Mouse (Mus musculus): ENCODE data around the gene Lamc2.

Lamc2 gene

GRCm38 (mm10) chr1:153180160-153180559 lies 6.1 kb downstream of the Lamc2 start:
- no peak for DNase-seq (ENCODE audit: low spot score in 2 of 2)

GRCm38 (mm10) chr1:153174801-153175200 lies 11.4 kb downstream of the Lamc2 start:
- DNase-seq (ENCODE audit: low spot score in 2 of 2) = no peak

GRCm38 (mm10) chr1:153173276-153173675 lies 13.0 kb downstream of the Lamc2 start:
- no peak for DNase-seq (ENCODE audit: low spot score in 2 of 2)

- DNase-seq (ENCODE audit: low spot score in 2 of 2) = no peak
These were observed 13.9 kb downstream of the Lamc2 start for GRCm38 (mm10) chr1:153172291-153172731.

GRCm38 (mm10) chr1:153171011-153171410 lies 15.2 kb downstream of the Lamc2 start:
- no peak for DNase-seq (ENCODE audit: low spot score in 2 of 2)

- no peak for DNase-seq (ENCODE audit: low spot score in 2 of 2)
These were observed 18.0 kb downstream of the Lamc2 start for GRCm38 (mm10) chr1:153168293-153168692.

GRCm38 (mm10) chr1:153163831-153164230 lies 22.4 kb downstream of the Lamc2 start:
- DNase-seq (ENCODE audit: low spot score in 2 of 2) = no peak

GRCm38 (mm10) chr1:153159137-153159536 lies 27.1 kb downstream of the Lamc2 start:
- DNase-seq (ENCODE audit: low spot score in 2 of 2) = no peak

- no peak for DNase-seq (ENCODE audit: low spot score in 2 of 2)
These were observed 29.1 kb downstream of the Lamc2 start for GRCm38 (mm10) chr1:153157021-153157623.

GRCm38 (mm10) chr1:153155364-153155763 lies 30.9 kb downstream of the Lamc2 start:
- DNase-seq (ENCODE audit: low spot score in 2 of 2) = no peak

GRCm38 (mm10) chr1:153153619-153154137 lies 32.6 kb downstream of the Lamc2 start:
- DNase-seq (ENCODE audit: low spot score in 2 of 2) = no peak

- no peak for DNase-seq (ENCODE audit: low spot score in 2 of 2)
These were observed 33.7 kb downstream of the Lamc2 start for GRCm38 (mm10) chr1:153152594-153152993.

- no peak for DNase-seq (ENCODE audit: low spot score in 2 of 2)
These were observed 40.5 kb downstream of the Lamc2 start for GRCm38 (mm10) chr1:153145791-153146190.

GRCm38 (mm10) chr1:153144021-153144420 lies 42.2 kb downstream of the Lamc2 start:
- DNase-seq (ENCODE audit: low spot score in 2 of 2) = no peak

GRCm38 (mm10) chr1:153140747-153141228 lies 45.5 kb downstream of the Lamc2 start:
- no peak for DNase-seq (ENCODE audit: low spot score in 2 of 2)

- no peak for DNase-seq (ENCODE audit: low spot score in 2 of 2)
These were observed 46.0 kb downstream of the Lamc2 start for GRCm38 (mm10) chr1:153140265-153140664.

GRCm38 (mm10) chr1:153139635-153140034 lies 46.6 kb downstream of the Lamc2 start:
- DNase-seq (ENCODE audit: low spot score in 2 of 2) = no peak

GRCm38 (mm10) chr1:153138486-153138885 lies 47.8 kb downstream of the Lamc2 start:
- DNase-seq (ENCODE audit: low spot score in 2 of 2) = no peak

- DNase-seq (ENCODE audit: low spot score in 2 of 2) = no peak
These were observed 49.6 kb downstream of the Lamc2 start for GRCm38 (mm10) chr1:153136647-153137046.

- DNase-seq (ENCODE audit: low spot score in 2 of 2) = no peak
These were observed 52.1 kb downstream of the Lamc2 start for GRCm38 (mm10) chr1:153133865-153134781.

GRCm38 (mm10) chr1:153129992-153130713 lies 56.1 kb downstream of the Lamc2 start:
- DNase-seq (ENCODE audit: low spot score in 2 of 2) = no peak

- no peak for DNase-seq (ENCODE audit: low spot score in 2 of 2)
These were observed 57.5 kb downstream of the Lamc2 start for GRCm38 (mm10) chr1:153128780-153129179.

All from spleen, postnatal 10 days (tissue).